Mouse (Mus musculus) lung, embryonic 16.5 days (tissue): ENCODE measurements at regions not wholly inside any gene's neighbourhood (a gene's known extent, or its start where the extent isn't known, plus 50 kb on each side); places are given as distances from the start of the nearest gene placed in this dataset.

Experiments used
- ATAC-seq: fragments of 200-750 bp; cut with Nextera tagmentation; 2 replicates; pipeline ENCODE4 v1.8.0; 2017; ENCODE audit warnings: low read depth, mild to moderate bottlenecking, moderate library complexity
- H3K27ac ChIP-seq: fragments of 300-500 bp; sonication (generic); 2 replicates; pipeline ENCODE4 v1.5.1; 2014; ENCODE audit warnings: mild to moderate bottlenecking, control low read depth, low read length
- H3K27me3 ChIP-seq: fragments of 300-500 bp; sonication (generic); 2 replicates; pipeline ENCODE4 v1.6.1; 2014; ENCODE audit warnings: low read depth, low read length, mixed read lengths; ENCODE audit not compliant: control insufficient read depth, insufficient read depth
- H3K36me3 ChIP-seq: fragments of 300-500 bp; sonication (generic); 2 replicates; pipeline ENCODE4 v1.6.1; 2014; ENCODE audit warnings: low read length; ENCODE audit not compliant: control insufficient read depth, insufficient read depth
- H3K4me1 ChIP-seq: fragments of 300-500 bp; sonication (generic); replicated peaks from 2 replicates; pipeline ENCODE4 v1.6.1; 2014; ENCODE audit warnings: low read length, mixed read lengths; ENCODE audit not compliant: control insufficient read depth, insufficient read depth
- H3K4me2 ChIP-seq: fragments of 300-500 bp; sonication (generic); 2 replicates; pipeline ENCODE4 v1.6.1; 2014; ENCODE audit warnings: low read depth, low read length, control low read depth
- H3K4me3 ChIP-seq: fragments of 300-500 bp; sonication (generic); 2 replicates; pipeline ENCODE4 v1.5.1; 2014; ENCODE audit warnings: mild to moderate bottlenecking, low read length, control low read depth
- H3K9ac ChIP-seq: fragments of 300-500 bp; sonication (generic); 2 replicates; pipeline ENCODE4 v1.6.1; 2014; ENCODE audit warnings: low read length, control low read depth
- H3K9me3 ChIP-seq: fragments of 300-500 bp; sonication (generic); 2 replicates; pipeline ENCODE4 v1.6.1; 2016; ENCODE audit warnings: low read length; ENCODE audit not compliant: control insufficient read depth
- WGBS: fragments of 180-500 bp; shearing (Covaris S2); extraction: QIAGEN DNeasy Blood & Tissue Kit; methylation state at CpG from one replicate; pipeline ENCODE4 v1.1.7; 2014; 5-methylcytosine and 5-hydroxymethylcytosine counted together

DNA sequence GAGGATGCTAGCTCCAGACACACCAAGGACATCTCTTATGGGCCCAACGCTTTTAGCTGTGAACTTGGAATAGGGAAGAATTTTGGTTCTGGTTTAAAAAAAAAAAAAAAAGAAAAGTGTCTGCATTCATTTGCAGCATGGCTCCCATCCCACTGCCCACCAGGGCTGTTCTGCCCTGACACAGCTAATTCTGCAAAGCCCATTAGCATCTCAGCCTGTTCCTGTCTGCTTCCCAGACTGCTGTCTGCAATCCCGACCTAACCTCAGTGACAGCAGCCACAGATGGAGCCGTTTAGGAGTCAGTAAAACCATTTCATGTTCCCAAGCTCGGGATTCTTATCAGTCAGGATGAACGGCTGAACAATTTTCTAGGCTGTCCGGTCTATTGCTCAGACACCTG lies 537.8 kb downstream of the Grin2a start:
- no peaks in the 10 kb centered on the region for H3K9me3 ChIP-seq
- ATAC-seq, result no peak
- H3K36me3 ChIP-seq, result no peaks in the 10 kb centered on the region
- H3K9ac ChIP-seq, result no peak overlapping the region
- no peak overlapping the region for H3K4me2 ChIP-seq
- H3K27me3 ChIP-seq, result no peaks in the 10 kb centered on the region
- H3K4me1 ChIP-seq, result no peaks in the 10 kb centered on the region
- 54% methylated on average over 6 of the region's 6 CpGs for WGBS
- no peak overlapping the region for H3K4me3 ChIP-seq
- H3K27ac ChIP-seq, result no peak overlapping the region

DNA sequence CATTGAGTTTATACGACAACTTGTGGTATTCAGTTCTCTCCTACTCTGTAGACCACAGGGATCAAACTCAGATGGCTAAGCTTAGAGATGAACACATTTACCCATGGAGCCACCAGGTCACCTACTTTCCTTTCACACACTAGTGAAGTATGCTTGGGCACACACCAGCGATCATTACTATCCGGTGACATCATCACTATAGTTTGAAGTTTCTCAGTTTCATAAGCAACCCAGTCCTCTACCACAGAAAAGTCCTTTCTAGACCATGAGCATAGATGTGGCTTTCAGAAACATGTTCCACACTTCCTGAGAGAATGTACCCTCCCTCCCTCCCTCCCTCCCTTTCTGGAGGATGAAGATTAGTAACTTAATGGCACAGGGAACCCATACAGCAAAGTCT lies 532.9 kb downstream of the Grin2a start:
- Histone ChIP-seq H3K9ac (no peak overlapping the region), H3K27ac (no peak overlapping the region), H3K36me3 (no peaks in the 10 kb centered on the region), H3K4me2 (no peak overlapping the region), H3K27me3 (no peaks in the 10 kb centered on the region), H3K4me1 (no peaks in the 10 kb centered on the region), H3K4me3 (no peak overlapping the region), H3K9me3 (no peaks in the 10 kb centered on the region)
- no peak for ATAC-seq
- 87% methylated on average over 3 of the region's 3 CpGs for WGBS

DNA sequence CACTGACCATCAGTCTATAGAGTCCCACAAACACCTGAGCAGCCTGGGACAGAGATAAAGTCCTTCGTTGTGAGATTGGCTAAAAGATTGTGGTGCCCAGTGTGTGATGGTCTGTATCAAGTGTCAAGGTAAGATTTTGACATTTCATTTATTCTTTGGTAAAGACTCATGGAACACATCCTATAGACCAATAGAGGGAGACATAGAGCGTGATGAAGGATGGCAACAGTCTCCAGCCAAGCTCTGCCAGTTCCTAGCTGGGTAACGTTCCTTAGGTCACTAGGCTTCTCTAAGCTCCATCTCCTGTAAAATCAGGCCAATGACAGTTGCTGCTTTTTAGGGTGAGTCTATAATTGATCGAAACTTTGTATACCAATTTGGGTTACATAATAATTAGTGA lies 526.0 kb downstream of the Grin2a start:
- no peak overlapping the region for H3K9ac ChIP-seq
- H3K27me3 ChIP-seq, result no peaks in the 10 kb centered on the region
- no peaks in the 10 kb centered on the region for H3K4me1 ChIP-seq
- ATAC-seq, result no peak
- no peak overlapping the region for H3K4me2 ChIP-seq
- WGBS, result 52% methylated on average over 4 of the region's 4 CpGs
- no peaks in the 10 kb centered on the region for H3K36me3 ChIP-seq
- no peak overlapping the region for H3K4me3 ChIP-seq
- H3K27ac ChIP-seq, result no peak overlapping the region
- H3K9me3 ChIP-seq, result no peaks in the 10 kb centered on the region

DNA sequence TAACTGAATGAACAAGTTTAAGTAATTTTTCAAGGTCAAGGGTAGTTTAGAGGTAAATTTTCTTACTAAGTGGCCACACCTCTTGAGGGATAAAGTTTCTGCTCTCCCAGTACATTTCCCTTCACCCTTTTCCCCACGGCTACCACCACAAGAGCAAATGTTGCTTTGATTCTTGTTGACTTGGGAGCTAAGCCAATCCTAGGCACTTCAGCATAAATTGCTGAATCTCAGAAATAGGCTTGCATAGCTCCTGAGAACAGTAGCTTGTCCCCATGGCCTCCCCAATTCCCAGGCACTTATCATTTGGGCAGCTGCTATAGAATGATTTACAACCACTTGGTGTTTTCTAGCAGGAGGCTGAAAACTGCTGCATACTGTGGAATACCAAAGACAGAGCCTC lies 510.1 kb downstream of the Grin2a start:
- peak; percentile 56; the same call in 1 of the 2 replicates for ATAC-seq
- Histone ChIP-seq H3K9me3 (no peaks in the 10 kb centered on the region), H3K36me3 (no peaks in the 10 kb centered on the region), H3K27me3 (no peaks in the 10 kb centered on the region), H3K27ac (no peak overlapping the region), H3K4me2 (no peak overlapping the region), H3K4me3 (no peak overlapping the region), H3K9ac (no peak overlapping the region), H3K4me1 (no peaks in the 10 kb centered on the region)
- 35% methylated on average over 1 of the region's 1 CpGs for WGBS

DNA sequence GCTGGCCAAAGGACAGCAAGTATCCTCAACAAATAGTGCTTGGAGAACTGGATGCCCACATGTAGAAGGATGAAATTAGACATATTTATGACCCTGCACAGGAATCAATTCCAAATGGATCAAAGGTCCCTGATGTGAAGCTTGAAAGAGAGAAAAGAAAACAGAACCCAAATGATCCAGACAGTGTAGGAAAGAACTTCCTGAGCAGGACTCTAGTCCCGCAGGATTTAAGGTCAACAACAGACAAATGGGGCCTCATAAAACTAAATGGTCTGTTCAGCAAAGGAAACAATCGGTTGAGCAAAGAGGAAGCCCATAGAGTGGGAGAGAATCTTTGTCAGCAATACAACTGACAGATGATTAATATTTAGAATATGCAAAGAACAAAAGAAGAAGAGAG lies 497.1 kb downstream of the Grin2a start:
- no peaks in the 10 kb centered on the region for H3K36me3 ChIP-seq
- H3K4me2 ChIP-seq, result no peak overlapping the region
- 69% methylated on average over 2 of the region's 2 CpGs for WGBS
- no peaks in the 10 kb centered on the region for H3K9me3 ChIP-seq
- H3K27ac ChIP-seq, result no peak overlapping the region
- H3K4me1 ChIP-seq, result 0 out of 2 replicates have a peak, but pooled peaks cover 3% of the 10 kb centered on the region
- ATAC-seq, result no peak
- H3K27me3 ChIP-seq, result no peaks in the 10 kb centered on the region
- H3K4me3 ChIP-seq, result no peak overlapping the region
- H3K9ac ChIP-seq, result no peak overlapping the region

DNA sequence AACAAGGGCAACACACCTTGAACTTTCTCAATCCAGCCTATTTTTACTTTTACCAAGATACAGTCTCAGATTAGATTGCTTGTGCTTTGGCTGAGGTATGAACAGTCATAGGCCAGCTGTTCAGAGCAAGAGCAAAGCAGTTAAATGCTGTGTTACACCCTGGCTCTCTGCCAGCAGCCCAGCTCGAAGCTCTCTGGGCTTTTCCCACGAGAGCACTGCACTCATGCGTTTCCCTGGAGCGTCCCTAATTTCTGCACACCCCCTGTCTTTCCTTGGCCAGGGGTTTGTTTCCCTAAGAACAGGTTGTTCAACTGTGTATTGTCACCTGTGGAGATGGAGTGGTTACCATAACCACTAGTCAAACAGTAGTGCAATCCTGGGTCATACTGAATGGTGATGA lies 493.6 kb downstream of the Grin2a start:
- H3K27ac ChIP-seq, result no peak overlapping the region
- 16% methylated on average over 4 of the region's 4 CpGs for WGBS

DNA sequence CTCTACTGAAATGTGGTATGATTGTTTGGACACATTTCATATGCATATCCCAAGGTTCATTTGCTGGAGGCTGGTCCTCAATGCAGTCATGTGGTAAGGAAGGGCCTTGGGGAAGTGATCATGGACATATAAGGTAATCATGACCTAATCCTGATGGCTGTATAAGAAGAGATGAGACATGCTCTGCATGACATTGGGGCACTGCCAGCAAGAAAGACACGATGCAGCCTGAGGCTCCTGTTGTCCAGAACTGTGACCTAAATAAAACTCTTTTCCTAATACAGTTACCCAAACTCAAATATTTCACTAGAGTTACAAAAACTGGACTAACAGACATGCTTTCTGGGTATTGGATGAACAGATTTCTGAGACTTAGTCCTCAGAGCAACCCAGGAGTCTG lies 485.7 kb downstream of the Grin2a start:
- no peaks in the 10 kb centered on the region for H3K36me3 ChIP-seq
- no peak overlapping the region for H3K4me3 ChIP-seq
- H3K9ac ChIP-seq, result no peak overlapping the region
- H3K27ac ChIP-seq, result no peak overlapping the region
- ATAC-seq, result no peak
- 74% methylated on average over 1 of the region's 1 CpGs for WGBS
- H3K4me2 ChIP-seq, result no peak overlapping the region
- H3K9me3 ChIP-seq, result no peaks in the 10 kb centered on the region
- H3K4me1 ChIP-seq, result no peaks in the 10 kb centered on the region
- H3K27me3 ChIP-seq, result no peaks in the 10 kb centered on the region

More for the DNA sequence above, 493.6 kb downstream of the Grin2a start:
- H3K36me3 ChIP-seq, result no peaks in the 10 kb centered on the region
- peak; percentile 89 for ATAC-seq
- H3K27me3 ChIP-seq, result no peaks in the 10 kb centered on the region
- H3K4me1 ChIP-seq, result 0 out of 2 replicates have a peak, but pooled peaks cover 3% of the 10 kb centered on the region
- no peak overlapping the region for H3K4me2 ChIP-seq
- no peaks in the 10 kb centered on the region for H3K9me3 ChIP-seq
- H3K9ac ChIP-seq, result no peak overlapping the region
- H3K4me3 ChIP-seq, result no peak overlapping the region

DNA sequence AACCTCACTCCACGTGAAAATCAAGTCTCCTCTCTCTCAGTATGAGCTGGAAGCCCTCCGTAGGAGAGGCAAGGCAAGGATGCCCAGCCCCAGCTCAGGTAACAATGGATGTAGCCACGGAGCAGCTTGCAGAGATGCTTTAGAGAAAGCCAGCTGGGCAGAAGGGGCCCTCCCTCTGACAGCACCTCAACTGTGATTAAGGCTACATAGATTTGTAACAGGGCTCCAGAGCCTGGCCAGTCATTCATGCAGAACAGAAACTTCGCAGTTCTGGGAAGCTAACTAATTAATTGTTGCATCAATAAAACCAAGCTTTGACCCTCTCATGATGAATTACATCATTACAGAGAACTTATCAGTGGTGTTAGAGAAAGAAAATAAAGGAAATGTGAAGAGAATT lies 480.8 kb downstream of the Grin2a start:
- ATAC-seq, result no peak
- H3K27me3 ChIP-seq, result no peaks in the 10 kb centered on the region
- 61% methylated on average over 4 of the region's 4 CpGs for WGBS
- H3K4me1 ChIP-seq, result no peaks in the 10 kb centered on the region
- no peaks in the 10 kb centered on the region for H3K36me3 ChIP-seq
- no peak overlapping the region for H3K9ac ChIP-seq
- H3K9me3 ChIP-seq, result no peaks in the 10 kb centered on the region
- H3K4me2 ChIP-seq, result no peak overlapping the region
- no peak overlapping the region for H3K4me3 ChIP-seq
- H3K27ac ChIP-seq, result no peak overlapping the region
